Mouse (Mus musculus) liver, postnatal 0 days (tissue): ENCODE measurements around the gene Epha5.

Experiments used
- CTCF ChIP-seq: sonication (generic); IDR thresholded peaks from 2 replicates; pipeline ENCODE4 v1.5.1; 2016; ENCODE audit warnings: antibody characterized with exemption, low read depth
- EP300 ChIP-seq: IDR thresholded peaks from 2 replicates; pipeline ENCODE4 v1.6.1; 2016; ENCODE audit warnings: antibody characterized with exemption, low read depth, mild to moderate bottlenecking

DNA sequence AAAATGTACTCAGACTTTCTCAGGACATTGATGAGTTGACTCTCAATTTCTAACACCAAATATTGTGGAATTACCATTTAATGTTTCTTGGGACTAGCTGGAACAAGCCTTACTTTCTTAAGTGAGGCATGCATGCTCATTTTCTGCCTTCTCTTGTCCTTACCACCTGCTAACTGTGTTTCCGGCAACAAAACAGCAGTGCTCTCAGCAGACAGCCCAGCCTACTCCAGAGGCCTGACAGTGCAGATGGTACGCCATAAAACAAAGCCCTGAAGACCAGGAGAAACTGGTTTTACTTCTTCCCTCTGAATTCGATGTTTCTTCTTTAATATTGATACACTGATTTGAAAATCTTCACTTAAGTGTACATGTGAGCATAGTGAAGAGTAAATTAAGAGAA is 39.0 kb upstream of the Epha5 start:
- no peak for TF ChIP-seq CTCF
- no peak for TF ChIP-seq EP300
